Mouse (Mus musculus) testis, adult 2 months (tissue): ENCODE data around the gene Krt81. TPM values are rescaled to one million over a fixed set of nuclear protein-coding genes. Genes with fewer than 3 reads are reported as not detected.

Experiments
- H3K27ac ChIP-seq: fragments of 200-500 bp; 2 replicates; pipeline ENCODE4 v1.5.1; 2012; ENCODE audit warnings: low read depth, low read length; ENCODE audit not compliant: control insufficient read depth, insufficient read depth
- H3K27me3 ChIP-seq: fragments of 200-500 bp; 2 replicates; pipeline ENCODE4 v1.6.1; 2012; ENCODE audit warnings: mild to moderate bottlenecking, low read length, moderate library complexity; ENCODE audit not compliant: control insufficient read depth, insufficient read depth
- H3K36me3 ChIP-seq: fragments of 200-500 bp; 2 replicates; pipeline ENCODE4 v1.6.1; 2012; ENCODE audit warnings: mild to moderate bottlenecking, low read length; ENCODE audit not compliant: control insufficient read depth, insufficient read depth
- H3K4me1 ChIP-seq: fragments of 200-500 bp; 2 replicates; pipeline ENCODE4 v1.6.1; 2012; ENCODE audit warnings: low read length; ENCODE audit not compliant: control insufficient read depth, insufficient read depth
- H3K4me3 ChIP-seq: fragments of 200-500 bp; 2 replicates; pipeline ENCODE4 v1.5.1; 2012; ENCODE audit warnings: low read depth, mild to moderate bottlenecking, low read length, moderate library complexity, mixed read lengths; ENCODE audit not compliant: control insufficient read depth
- CTCF ChIP-seq: fragments of 200-500 bp; IDR thresholded peaks from 2 replicates; pipeline ENCODE4 v1.5.1; 2012; ENCODE audit warnings: low read depth, mild to moderate bottlenecking, inconsistent platforms, low read length, moderate library complexity; ENCODE audit not compliant: control insufficient read depth, insufficient read depth, insufficient replicate concordance
- POLR2A ChIP-seq: fragments of 200-500 bp; IDR thresholded peaks from 2 replicates; pipeline ENCODE4 v1.6.1; 2012; ENCODE audit warnings: low read depth, mild to moderate bottlenecking, inconsistent platforms, low read length, moderate library complexity; ENCODE audit not compliant: control insufficient read depth
- polyA plus RNA-seq: library from polyadenylated mRNA; depleted of rRNA; stranded (reverse); fragments of >200 nt; gene quantifications from 2 replicates; pipeline ENCODE4 v1.2.3, GENCODE M21; 2012

The Krt81 gene
- polyA plus RNA-seq, 1 experiment: not detected

DNA sequence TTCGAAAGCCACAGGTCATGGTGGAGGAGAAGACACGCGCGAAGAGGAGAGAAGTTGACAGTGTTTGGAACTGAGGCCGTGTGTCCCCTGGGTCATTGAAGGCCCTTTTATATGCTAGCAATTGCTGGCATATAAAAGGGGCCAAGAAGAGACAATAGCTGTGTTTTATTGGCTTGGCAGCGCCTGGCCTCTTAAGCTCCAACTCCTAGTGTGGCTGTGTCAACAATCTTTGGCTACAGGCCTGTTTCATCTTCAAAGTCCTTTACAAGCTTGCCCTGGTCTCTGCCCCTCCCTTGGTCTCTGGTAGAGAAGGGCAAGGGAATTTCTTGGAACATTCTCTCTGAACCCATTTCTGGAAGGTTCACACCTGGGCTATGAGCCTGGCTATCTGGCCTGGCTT lies 27.9 kb upstream of the Krt81 start, which contains the start of gene Krt83:
TSS of gene Krt83 (minus strand) at position 82 of the 400 bp plus-strand sequence.
- Histone ChIP-seq H3K27me3 (no peaks in the 10 kb centered on the region), H3K27ac (no peak within 1 kb of the TSS), H3K36me3 (no peaks in the 10 kb centered on the region), H3K4me3 (no peak within 1 kb of the TSS), H3K4me1 (no peaks in the 10 kb centered on the region; the same call in 1 of the 2 replicates)
- no peak for TF ChIP-seq POLR2A
- no peak for TF ChIP-seq CTCF

DNA sequence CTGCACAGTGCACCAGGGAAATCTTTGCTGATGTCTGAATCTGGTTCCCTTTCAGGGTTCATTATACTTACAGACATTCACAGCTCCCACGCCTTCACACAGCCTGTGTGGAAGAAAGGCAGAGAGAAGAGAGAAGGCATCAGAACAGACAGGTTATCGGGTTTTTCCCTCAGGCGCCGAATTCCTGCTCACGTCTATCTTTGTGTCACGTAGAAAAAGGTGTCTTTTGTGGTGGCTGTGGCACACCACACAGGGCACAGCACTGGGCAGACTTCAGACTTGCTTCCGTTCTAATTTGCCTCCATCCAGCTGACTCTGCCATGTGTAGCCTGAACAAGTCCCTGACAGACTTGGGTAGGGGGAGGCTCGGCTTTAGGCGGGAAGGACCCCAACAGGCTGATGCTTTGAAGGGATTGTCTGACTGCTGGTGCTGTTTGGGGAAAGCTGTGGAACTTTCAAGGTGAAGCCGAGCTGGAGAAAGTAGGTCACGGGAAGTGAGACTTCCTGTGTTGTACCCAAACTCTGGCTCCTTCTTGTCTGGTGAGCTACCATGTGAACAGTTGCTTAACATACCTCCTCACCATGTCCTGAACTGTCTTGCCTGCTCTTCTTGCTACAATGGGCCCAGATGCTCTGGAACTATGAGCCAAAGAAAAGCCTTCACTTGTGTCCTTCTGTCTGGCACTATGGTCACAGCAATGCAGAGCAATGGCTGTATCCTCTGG lies 22.5 kb upstream of the Krt81 start:
- no peak overlapping the region for H3K4me3 ChIP-seq
- no peaks in the 10 kb centered on the region for H3K27me3 ChIP-seq
- no peaks in the 10 kb centered on the region for H3K36me3 ChIP-seq
- no peaks in the 10 kb centered on the region for H3K4me1 ChIP-seq
- H3K27ac ChIP-seq: no peak overlapping the region
- no peak for TF ChIP-seq POLR2A
- TF ChIP-seq CTCF: no peak

DNA sequence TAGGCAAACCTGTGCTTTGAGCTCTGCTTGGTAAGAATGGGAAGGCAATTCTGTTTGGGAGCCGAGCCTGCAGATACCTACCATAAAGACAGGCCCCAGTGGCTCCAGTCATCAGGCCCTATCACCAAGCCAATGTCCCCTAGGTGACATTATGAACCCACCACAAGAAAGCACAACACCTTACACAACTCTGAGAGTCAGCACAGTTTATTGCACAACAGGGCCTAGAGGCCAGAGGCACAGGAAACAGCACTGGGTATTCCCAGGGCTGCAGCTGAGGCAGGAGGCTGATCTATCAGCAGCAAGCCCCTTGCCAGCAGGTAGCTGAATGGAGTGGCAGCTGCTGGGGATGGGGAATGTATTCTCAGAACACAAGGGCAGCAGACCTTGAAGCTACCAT lies 21.4 kb upstream of the Krt81 start:
- Histone ChIP-seq H3K36me3 (no peaks in the 10 kb centered on the region), H3K4me1 (no peaks in the 10 kb centered on the region), H3K27ac (no peak overlapping the region), H3K27me3 (no peaks in the 10 kb centered on the region), H3K4me3 (no peak overlapping the region)
- no peak for TF ChIP-seq CTCF
- TF ChIP-seq POLR2A: no peak

DNA sequence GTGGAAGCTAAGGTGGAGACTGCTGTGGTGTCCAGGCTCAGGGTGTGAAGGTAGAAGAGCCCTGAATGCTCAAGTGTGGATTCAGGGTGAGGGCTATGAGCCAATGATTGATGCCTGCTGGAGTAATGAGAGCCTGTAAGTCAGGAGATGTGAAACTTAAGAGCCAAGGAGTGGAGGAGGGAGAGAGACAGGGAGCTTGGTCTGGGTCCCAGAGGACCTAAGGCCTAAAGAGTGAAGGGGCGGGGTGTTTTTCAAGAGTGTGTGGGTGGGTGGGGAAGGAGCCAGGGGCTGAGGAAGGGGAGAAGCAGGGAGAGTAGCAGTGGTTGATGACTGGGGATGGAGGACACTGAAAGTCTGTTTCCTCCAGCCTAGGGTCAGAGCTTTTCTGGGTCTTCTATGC lies 20.1 kb upstream of the Krt81 start:
- no peaks in the 10 kb centered on the region for H3K36me3 ChIP-seq

DNA sequence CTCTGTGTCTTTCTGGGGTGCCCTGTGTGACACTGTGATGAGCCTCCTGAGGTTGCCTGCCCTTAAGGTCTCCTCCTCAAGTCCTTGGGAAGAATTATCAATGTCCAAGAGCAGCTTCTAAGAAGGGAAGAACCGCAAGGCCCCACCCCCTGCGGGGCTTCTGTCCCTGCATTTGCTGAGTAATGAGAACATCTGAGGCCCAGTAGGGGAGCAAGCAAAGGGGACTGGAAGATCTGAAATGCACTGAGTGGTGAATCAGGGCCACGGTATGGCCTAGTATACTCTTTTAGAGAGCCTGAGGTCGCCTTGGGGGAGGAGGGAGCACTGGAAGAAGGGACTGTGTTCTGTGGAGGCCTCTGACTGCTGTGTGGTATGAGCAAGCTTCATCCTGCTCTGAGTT lies 18.5 kb upstream of the Krt81 start:
- Histone ChIP-seq H3K27ac (no peak overlapping the region), H3K4me1 (peaks cover 7% of the 10 kb centered on the region), H3K4me3 (no peak overlapping the region), H3K27me3 (no peaks in the 10 kb centered on the region), H3K36me3 (no peaks in the 10 kb centered on the region)
- TF ChIP-seq CTCF (no peak), POLR2A (no peak)

More for the DNA sequence above, 20.1 kb upstream of the Krt81 start:
- TF ChIP-seq POLR2A (no peak), CTCF (no peak)
- no peak overlapping the region for H3K27ac ChIP-seq
- H3K4me3 ChIP-seq: no peak overlapping the region
- peaks cover 7% of the 10 kb centered on the region for H3K4me1 ChIP-seq
- H3K27me3 ChIP-seq: no peaks in the 10 kb centered on the region

DNA sequence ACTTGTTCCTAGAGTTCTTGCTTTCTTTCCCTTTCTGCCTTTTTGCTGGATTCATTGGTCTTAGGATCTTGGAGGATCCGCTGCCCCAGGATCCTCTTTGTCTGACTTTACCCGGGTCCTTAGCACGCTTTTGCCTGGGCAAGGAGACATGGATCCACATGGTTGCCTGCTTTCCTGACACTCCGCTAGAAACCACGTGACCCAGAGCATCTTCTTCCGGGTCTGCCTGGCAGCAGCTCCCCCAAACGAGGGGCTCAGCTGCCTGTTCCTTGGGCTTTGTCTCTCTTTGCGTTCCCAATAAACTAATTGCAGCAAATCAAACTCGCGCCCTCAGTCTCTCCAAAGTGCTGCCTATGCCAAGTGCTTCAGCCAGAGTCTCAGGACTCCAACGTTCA lies 16.1 kb upstream of the Krt81 start:
- Histone ChIP-seq H3K36me3 (no peaks in the 10 kb centered on the region), H3K4me3 (peak overlapping the region; percentile 46; the same call in 1 of the 2 replicates), H3K27ac (no peak overlapping the region), H3K27me3 (no peaks in the 10 kb centered on the region), H3K4me1 (peaks cover 7% of the 10 kb centered on the region)
- TF ChIP-seq CTCF (no peak), POLR2A (no peak)

DNA sequence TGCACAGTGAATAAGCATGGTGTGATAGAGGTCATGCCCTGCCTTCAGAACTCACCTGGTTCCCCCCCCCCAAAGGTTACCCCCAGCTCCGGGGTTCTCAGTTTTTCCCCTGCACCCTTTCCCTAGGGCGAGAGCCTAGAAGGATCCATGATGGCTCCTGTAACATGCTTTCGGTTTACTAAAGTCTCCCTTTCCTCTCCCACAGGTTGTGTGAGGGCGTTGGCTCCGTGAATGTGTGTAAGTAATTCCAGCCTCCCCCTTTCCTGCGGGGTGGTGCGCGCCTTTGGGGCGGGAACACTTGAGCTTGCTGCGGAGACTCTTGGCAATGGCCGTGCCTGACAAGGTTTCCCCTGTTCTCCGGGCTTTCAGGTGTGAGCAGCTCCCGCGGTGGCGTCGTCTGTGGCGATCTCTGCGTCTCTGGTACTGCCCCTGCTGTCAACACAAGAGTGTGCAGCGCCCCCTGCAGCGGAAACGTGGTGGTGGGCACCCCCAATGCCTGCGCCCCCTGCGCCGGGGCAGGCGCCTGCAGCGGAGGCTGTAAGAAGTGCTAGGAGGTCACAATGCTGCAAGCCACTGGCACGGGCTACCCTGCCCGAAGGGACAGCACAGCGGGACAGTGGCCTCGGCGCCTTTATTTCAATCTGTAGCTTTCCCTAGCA lies 15.6 kb upstream of the Krt81 start:
- Histone ChIP-seq H3K4me3 (peak overlapping the region; percentile 46), H3K4me1 (peaks cover 7% of the 10 kb centered on the region), H3K36me3 (no peaks in the 10 kb centered on the region), H3K27ac (no peak overlapping the region), H3K27me3 (no peaks in the 10 kb centered on the region)
- TF ChIP-seq CTCF: peak; percentile 13; the same call in 1 of the 2 replicates
- no peak for TF ChIP-seq POLR2A
